Mouse (Mus musculus) heart, embryonic 11.5 days (tissue): ENCODE results near the gene Nfe2l3. TPM values are rescaled to one million over a fixed set of nuclear protein-coding genes. Genes with fewer than 3 reads are reported as not detected.
A peak's percentile ranks its signal among the peaks of the same experiment; 100 is the strongest.
"Not testable (repeated sequence)": the region's sequence is repeated elsewhere in the genome, so short reads cannot be mapped to it uniquely, and the experiment has no call there.

Experiments used
- ATAC-seq: fragments of 200-750 bp; cut with Nextera tagmentation; replicated peaks from 2 replicates; pipeline ENCODE4 v1.8.0; 2017; ENCODE audit warnings: moderate library complexity; ENCODE audit not compliant: insufficient number of reproducible peaks, low FRiP score, low TSS enrichment
- H3K27ac ChIP-seq: fragments of 300-500 bp; sonication (generic); 2 replicates; pipeline ENCODE4 v1.5.1; 2014; ENCODE audit warnings: mild to moderate bottlenecking, low read depth, low read length
- H3K27me3 ChIP-seq: fragments of 300-500 bp; sonication (generic); 2 replicates; pipeline ENCODE4 v1.6.1; 2014; ENCODE audit warnings: mild to moderate bottlenecking, low read length, mixed read lengths; ENCODE audit not compliant: control insufficient read depth, insufficient read depth
- H3K36me3 ChIP-seq: fragments of 300-500 bp; sonication (generic); 2 replicates; pipeline ENCODE4 v1.6.1; 2014; ENCODE audit warnings: mild to moderate bottlenecking, low read length, moderate library complexity, mixed read lengths; ENCODE audit not compliant: control insufficient read depth, insufficient read depth
- H3K4me1 ChIP-seq: fragments of 300-500 bp; sonication (generic); 2 replicates; pipeline ENCODE4 v1.6.1; 2014; ENCODE audit warnings: low read length; ENCODE audit not compliant: control insufficient read depth, insufficient read depth
- H3K4me2 ChIP-seq: fragments of 300-500 bp; sonication (generic); 2 replicates; pipeline ENCODE4 v1.6.1; 2014; ENCODE audit warnings: mild to moderate bottlenecking, moderate library complexity
- H3K4me3 ChIP-seq: fragments of 300-500 bp; sonication (generic); 2 replicates; pipeline ENCODE4 v1.5.1; 2014; ENCODE audit warnings: low read depth, low read length
- H3K9ac ChIP-seq: fragments of 300-500 bp; sonication (generic); 2 replicates; pipeline ENCODE4 v1.6.1; 2014; ENCODE audit warnings: mild to moderate bottlenecking, low read depth, low read length, moderate library complexity
- H3K9me3 ChIP-seq: fragments of 300-500 bp; sonication (generic); replicated peaks from 2 replicates; pipeline ENCODE4 v1.6.1; 2016; ENCODE audit warnings: low read length; ENCODE audit not compliant: control insufficient read depth
- WGBS: fragments of 180-500 bp; shearing (Covaris S2); extraction: QIAGEN DNeasy Blood & Tissue Kit; methylation state at CpG from one replicate; pipeline ENCODE4 v1.1.7; 2014; ENCODE audit not compliant: insufficient replicate concordance; 5-methylcytosine and 5-hydroxymethylcytosine counted together
- polyA plus RNA-seq: library from polyadenylated mRNA; unstranded; fragments of >200 nt; fragmentation: Nextera tagmentation; extraction: Ambion mirVana; gene quantifications from 2 replicates; pipeline ENCODE4 v1.2.1, GENCODE M21; 2014

The Nfe2l3 gene
- polyA plus RNA-seq, 1 experiment from 2014 or later: 3.4 TPM

DNA sequence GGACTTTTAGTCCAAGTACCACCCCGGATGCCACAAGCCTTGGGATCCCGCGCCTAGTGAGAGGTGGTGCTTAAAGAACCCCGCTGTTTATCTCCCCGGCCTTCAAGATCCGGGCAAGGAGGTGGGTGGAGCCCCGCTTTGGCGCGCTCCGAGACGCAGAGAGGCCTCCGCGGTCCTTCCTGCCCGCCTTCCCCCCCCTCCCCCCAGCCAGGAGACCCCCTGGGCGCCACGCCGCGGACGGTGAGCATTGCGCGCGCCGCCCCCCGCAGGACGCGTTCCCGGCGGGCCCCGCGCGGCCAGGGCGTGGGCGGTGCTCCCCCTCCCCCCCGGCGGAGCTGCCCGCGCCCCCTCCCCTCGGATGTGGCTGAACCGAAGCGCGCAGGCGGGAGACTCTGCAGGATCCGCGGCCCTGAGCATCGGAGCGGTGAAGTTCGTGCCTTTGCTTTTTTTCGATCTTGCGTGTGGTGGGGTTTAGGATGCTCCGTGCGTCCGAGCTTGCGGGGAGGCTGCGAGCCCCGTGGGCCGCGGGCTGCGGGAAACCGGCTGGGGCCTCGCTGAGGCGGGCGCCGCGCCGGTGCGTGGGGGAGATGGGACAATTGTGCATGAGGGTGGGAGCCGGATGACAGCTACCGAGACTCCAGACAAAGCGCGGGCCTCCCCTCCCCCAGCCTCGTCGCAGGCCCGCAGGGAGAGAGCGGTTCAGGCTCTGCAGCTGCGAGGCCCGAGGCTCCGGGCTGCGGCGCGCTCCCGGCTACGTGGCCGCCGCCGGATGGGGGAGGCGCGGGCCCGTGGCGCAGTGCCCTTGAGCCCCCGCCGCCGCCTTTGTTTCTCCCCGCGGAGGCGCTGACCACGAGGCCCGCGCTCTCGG lies 38.1 kb downstream of the Nfe2l3 start, which contains the start of gene Cbx3:
Cbx3 (plus strand) TSS at position 50 of the 868 bp plus-strand sequence.
- Histone ChIP-seq H3K36me3 (peaks cover 25% of the 10 kb centered on the region), H3K27ac (peak within 1 kb of the TSS; percentile 100), H3K9ac (peak within 1 kb of the TSS; percentile 100), H3K4me2 (peak within 1 kb of the TSS; percentile 67), H3K27me3 (no peaks in the 10 kb centered on the region), H3K4me1 (peaks cover 15% of the 10 kb centered on the region), H3K9me3 (no peaks in the 10 kb centered on the region), H3K4me3 (peak within 1 kb of the TSS; percentile 88)
- under 1% methylated on average over 90 of the region's 99 CpGs for WGBS
- ATAC-seq: peak; percentile 76

DNA sequence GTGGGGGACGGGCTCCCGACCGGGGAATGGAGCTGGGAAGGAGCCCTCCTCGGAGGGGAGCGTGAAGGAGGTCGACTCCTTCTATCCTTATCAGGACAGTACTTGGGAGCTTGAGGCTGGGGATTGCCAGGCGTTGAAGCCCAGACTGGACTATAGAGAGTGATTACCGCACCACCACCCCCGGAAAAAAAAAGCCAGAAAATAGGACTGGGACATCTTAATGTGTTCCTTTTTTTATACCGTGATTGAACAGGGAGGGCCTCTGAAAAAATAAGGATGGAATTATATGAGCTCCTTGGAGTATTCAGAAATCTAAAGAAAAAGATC lies 38.7 kb downstream of the Nfe2l3 start:
- Histone ChIP-seq H3K27ac (peak overlapping the region; percentile 100), H3K9me3 (no peaks in the 10 kb centered on the region), H3K27me3 (no peaks in the 10 kb centered on the region), H3K4me3 (peak overlapping the region; percentile 88), H3K36me3 (peaks cover 24% of the 10 kb centered on the region), H3K4me2 (peak overlapping the region; percentile 67), H3K9ac (peak overlapping the region; percentile 100), H3K4me1 (peaks cover 14% of the 10 kb centered on the region)
- ATAC-seq: peak; percentile 1; the same call in 1 of the 2 replicates
- 0% methylated on average over 10 of the region's 10 CpGs for WGBS

DNA sequence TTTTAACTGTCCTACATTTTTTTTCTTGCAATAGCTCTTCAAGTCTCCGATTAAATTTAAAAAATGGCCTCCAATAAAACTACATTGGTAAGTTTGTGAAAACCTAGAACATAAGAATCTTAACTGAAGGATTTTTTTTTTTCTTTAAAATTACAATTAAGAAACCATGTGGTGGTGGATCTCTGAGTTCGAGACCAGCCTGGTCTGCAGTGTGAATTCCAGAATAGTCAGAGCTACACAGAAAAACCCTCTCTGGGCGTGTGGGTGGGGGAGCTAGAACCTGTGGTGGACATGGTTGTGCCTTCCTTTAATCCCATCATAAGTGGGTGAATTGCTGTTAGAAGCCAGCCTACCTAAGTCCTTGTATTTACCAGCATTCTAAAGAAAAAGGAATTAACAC lies 39.3 kb downstream of the Nfe2l3 start:
- WGBS: 26% methylated on average over 3 of the region's 3 CpGs
- H3K4me2 ChIP-seq: peak overlapping the region; percentile 67
- peak overlapping the region; percentile 71 for H3K9ac ChIP-seq
- no peak overlapping the region for H3K27ac ChIP-seq
- peaks cover 9% of the 10 kb centered on the region for H3K4me1 ChIP-seq
- no peaks in the 10 kb centered on the region for H3K27me3 ChIP-seq
- no peak for ATAC-seq
- peaks cover 23% of the 10 kb centered on the region for H3K36me3 ChIP-seq
- H3K4me3 ChIP-seq: peak overlapping the region; percentile 88
- no peaks in the 10 kb centered on the region for H3K9me3 ChIP-seq

DNA sequence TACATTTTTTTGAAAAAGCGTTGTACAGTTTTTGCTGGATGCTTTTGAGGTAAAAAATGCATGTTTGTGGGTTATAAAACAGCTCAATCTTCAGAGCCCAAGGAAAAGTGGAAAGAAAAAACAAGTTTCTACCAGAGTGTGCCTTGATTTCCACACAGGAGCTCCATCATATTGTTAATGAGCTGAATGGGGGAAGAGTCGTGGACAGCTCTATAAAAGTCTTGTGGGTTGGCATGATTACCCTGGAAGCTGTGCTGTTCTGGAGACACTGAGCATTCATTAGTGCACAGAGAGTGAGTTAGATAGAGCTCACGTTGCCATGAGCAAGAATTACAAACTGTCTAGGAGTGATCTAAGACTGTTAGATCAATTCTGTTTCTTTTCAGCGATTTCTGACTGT lies 39.7 kb downstream of the Nfe2l3 start:
- H3K4me2 ChIP-seq: peak overlapping the region; percentile 67
- peaks cover 20% of the 10 kb centered on the region for H3K36me3 ChIP-seq
- H3K4me1 ChIP-seq: peaks cover 6% of the 10 kb centered on the region
- no peaks in the 10 kb centered on the region for H3K9me3 ChIP-seq
- H3K4me3 ChIP-seq: peak overlapping the region; percentile 88
- H3K27me3 ChIP-seq: no peaks in the 10 kb centered on the region
- H3K9ac ChIP-seq: peak overlapping the region; percentile 71
- WGBS: 61% methylated on average over 4 of the region's 4 CpGs
- no peak for ATAC-seq
- no peak overlapping the region for H3K27ac ChIP-seq

DNA sequence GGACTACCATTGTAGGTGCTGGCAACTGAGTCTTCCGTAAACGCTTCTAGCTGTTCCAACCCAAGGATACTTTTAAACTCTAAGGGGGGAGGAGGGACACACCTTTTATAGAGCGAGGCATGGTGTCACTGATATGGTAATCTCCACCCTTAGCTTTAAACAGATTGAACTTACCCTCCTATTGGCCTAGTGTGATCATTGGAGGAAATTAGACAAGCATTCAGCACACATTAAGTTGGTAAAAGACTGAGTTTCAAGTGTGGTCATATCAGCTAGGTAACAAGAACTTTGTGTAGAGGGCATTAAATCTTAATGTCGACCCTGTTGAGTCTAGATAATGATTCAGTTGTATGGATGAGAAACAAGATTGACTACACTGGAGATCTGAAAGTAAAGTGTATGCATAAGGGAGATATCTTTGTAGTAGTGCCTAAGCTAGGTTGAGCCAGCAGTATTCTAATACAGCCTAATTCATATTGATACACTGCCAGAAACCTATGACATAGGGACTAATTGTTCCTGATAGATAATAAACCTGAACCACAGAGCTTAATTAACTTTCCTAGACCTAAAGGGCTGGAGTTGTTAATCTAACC lies 46.8 kb downstream of the Nfe2l3 start:
- H3K9ac ChIP-seq: no peak overlapping the region
- H3K4me3 ChIP-seq: no peak overlapping the region
- H3K27ac ChIP-seq: no peak overlapping the region
- 91% methylated on average over 4 of the region's 4 CpGs for WGBS
- H3K36me3 ChIP-seq: peaks cover 42% of the 10 kb centered on the region
- ATAC-seq: no peak
- H3K4me2 ChIP-seq: no peak overlapping the region
- no peaks in the 10 kb centered on the region for H3K27me3 ChIP-seq
- no peaks in the 10 kb centered on the region for H3K4me1 ChIP-seq
- no peaks in the 10 kb centered on the region for H3K9me3 ChIP-seq

DNA sequence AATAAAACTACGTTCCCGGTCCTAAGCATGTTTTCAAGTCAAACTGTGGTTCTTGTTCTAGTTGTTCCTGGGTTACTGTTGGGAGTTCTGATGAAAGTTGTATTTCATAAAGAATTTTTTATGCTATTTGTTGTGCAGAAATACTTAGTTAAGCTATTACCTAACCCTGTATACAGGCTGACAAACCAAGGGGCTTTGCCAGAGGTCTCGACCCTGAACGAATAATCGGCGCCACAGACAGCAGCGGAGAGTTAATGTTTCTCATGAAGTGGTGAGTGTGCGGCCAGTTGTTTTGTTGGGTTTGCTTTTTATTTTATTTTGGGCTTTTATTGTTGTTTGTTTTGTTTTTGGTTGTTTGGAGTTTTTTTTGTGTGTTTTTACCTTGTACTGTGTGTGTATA lies 49.1 kb downstream of the Nfe2l3 start:
- Histone ChIP-seq H3K4me2 (no peak overlapping the region), H3K27ac (no peak overlapping the region), H3K9me3 (no peaks in the 10 kb centered on the region), H3K4me1 (peaks cover 10% of the 10 kb centered on the region), H3K9ac (no peak overlapping the region), H3K4me3 (no peak overlapping the region), H3K36me3 (peaks cover 33% of the 10 kb centered on the region), H3K27me3 (no peaks in the 10 kb centered on the region)
- WGBS: 97% methylated on average over 8 of the region's 8 CpGs
- no peak for ATAC-seq

DNA sequence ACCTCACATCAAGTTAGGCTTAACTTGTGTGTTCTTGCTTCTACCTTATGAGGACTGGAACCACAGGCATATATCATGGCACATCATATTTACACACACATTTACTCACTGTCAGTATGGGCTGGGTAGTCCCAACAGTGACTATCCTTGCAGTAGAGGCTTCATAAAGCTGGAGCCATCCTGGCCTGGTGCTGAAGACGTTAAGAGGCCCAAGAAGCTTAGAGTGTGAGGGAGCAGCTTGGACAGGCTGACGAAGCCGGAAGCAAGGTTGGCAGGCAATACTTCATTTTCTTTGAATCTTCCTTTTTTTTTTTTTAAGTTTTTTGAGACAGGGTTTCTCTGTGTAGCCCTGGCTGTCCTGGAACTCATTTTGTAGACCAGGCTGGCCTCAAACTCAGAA lies 51.4 kb downstream of the Nfe2l3 start:
- Histone ChIP-seq H3K4me3 (no peak overlapping the region), H3K4me1 (peaks cover 14% of the 10 kb centered on the region), H3K27me3 (no peaks in the 10 kb centered on the region), H3K9me3 (peaks cover 3% of the 10 kb centered on the region; the same call in 1 of the 2 replicates), H3K4me2 (no peak overlapping the region), H3K27ac (no peak overlapping the region), H3K36me3 (peaks cover 29% of the 10 kb centered on the region), H3K9ac (no peak overlapping the region)
- no peak for ATAC-seq
- 88% methylated on average over 3 of the region's 3 CpGs for WGBS

DNA sequence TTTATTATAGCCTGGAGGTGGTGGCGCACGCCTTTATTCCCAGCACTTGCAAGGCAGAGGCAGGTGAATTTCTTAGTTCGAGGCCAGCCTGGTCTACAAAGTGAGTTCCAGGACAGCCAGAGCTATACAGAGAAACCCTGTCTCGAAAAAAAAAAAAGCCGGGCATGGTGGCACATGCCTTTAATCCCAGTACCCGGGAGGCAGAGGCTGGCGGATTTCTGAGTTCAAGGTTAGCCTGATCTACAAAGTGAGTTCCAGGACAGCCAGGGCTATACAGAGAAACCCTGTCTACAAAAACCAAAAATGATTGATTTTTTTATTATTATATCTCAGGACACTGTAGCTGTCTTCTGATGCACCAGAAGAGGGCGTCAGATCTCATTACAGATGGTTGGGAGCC lies 52.1 kb downstream of the Nfe2l3 start:
- H3K27me3 ChIP-seq, H3K27ac ChIP-seq, ATAC-seq, H3K9ac ChIP-seq, H3K4me3 ChIP-seq, H3K4me2 ChIP-seq, H3K9me3 ChIP-seq: not testable (repeated sequence)
- 83% methylated on average over 8 of the region's 8 CpGs for WGBS
- Histone ChIP-seq H3K4me1 (peaks cover 14% of the 10 kb centered on the region), H3K36me3 (peaks cover 22% of the 10 kb centered on the region)
